Mouse (Mus musculus) heart, embryonic 13.5 days (tissue): ENCODE results near the gene Gab2. TPM values are rescaled to one million over a fixed set of nuclear protein-coding genes. Genes with fewer than 3 reads are reported as not detected.

Experiments
- polyA plus RNA-seq: library from polyadenylated mRNA; unstranded; fragments of >200 nt; fragmentation: Nextera tagmentation; extraction: Ambion mirVana; gene quantifications from 2 replicates; pipeline ENCODE4 v1.2.1, GENCODE M21; 2015

Gene Gab2
- polyA plus RNA-seq, 1 experiment from 2014 or later = 7.1 TPM

Other genes starting within 250 kb of the Gab2 start
- 16.6 and 17.1 TPM in 2 replicates for gene Nars2, start 130.1 kb upstream of the Gab2 start, polyA plus RNA-seq